Mouse (Mus musculus) spleen, adult 2 months (tissue): ENCODE results near the gene Rpl7a.

Experiments
- CTCF ChIP-seq: fragments of 200-500 bp; IDR thresholded peaks from 2 replicates; pipeline ENCODE4 v1.5.1; 2011; ENCODE audit warnings: mild to moderate bottlenecking, inconsistent platforms; ENCODE audit not compliant: insufficient read depth, insufficient read length, insufficient replicate concordance; ENCODE audit errors: extremely low read depth
- POLR2A ChIP-seq: fragments of 200-500 bp; IDR thresholded peaks from 2 replicates; pipeline ENCODE4 v1.6.1; 2011; ENCODE audit warnings: low read depth, low read length, inconsistent platforms

DNA sequence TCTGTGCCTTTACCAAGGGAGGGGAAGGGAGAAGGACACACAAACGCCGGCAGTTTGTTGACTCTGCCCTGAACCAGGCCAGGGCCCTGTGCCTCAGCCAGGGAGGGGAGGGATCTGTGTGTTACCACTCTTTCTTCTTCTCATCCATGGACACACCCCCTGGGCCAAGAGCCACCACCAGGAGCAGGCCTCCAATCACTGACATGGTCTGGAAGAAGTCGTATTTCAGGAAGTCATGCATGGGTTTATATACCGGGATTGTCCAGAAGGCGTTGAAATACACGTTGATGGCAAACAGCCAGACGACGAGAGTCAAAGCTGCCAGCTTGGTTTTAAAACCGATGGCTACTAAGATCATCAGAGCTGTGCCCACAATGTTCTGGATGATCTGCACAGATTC lies 11.2 kb downstream of the Rpl7a start:
- TF ChIP-seq CTCF (no peak), POLR2A (no peak)
